9 mouse cellular contexts compared by ENCODE assay signal in genomic region chr3:144556625-144557324, GRCm38 (mm10). TPM values are rescaled to one million over a fixed set of nuclear protein-coding genes. Genes with fewer than 3 reads are reported as not detected.
A peak's percentile ranks its signal among the peaks of the same experiment; 100 is the strongest.
DNase-seq lines count a peak whose midpoint lies in the region; ATAC-seq and TF ChIP-seq lines count a peak whose summit lies in the region.
"Had no signal": no experiment of that assay in that cellular context is flagged by ENCODE, and none has a peak within 500 bp of the region (broad histone marks: within the 10 kb centered on the region; RNA-seq: fewer than 3 reads in every experiment).

No protein-coding gene starts in this region.

- H3K4me3 ChIP-seq in lung, embryonic 16.5 days (ENCODE audit: low read length) = no peak overlapping the region; the same call in 1 of the 2 replicates
- no peak overlapping the region for H3K4me3 ChIP-seq in hindbrain, embryonic 11.5 days (ENCODE audit: low read depth, low read length)
- H3K4me3 ChIP-seq in limb, embryonic 10.5 days = peak overlapping the region; percentile 9; the same call in 1 of the 2 replicates
- H3K4me3 ChIP-seq in stomach, postnatal 0 days (ENCODE audit: low read depth, low read length) = no peak overlapping the region
- H3K4me3 ChIP-seq: megakaryocyte, embryonic 14.5 days had no signal

- no peak overlapping the region for H3K4me2 ChIP-seq in lung, embryonic 16.5 days (ENCODE audit: low read depth, low read length)
- H3K4me2 ChIP-seq in hindbrain, embryonic 11.5 days (replicated peaks; ENCODE audit: low read depth, low read length) = peak overlapping the region; percentile 9; the same call in 1 of the 2 replicates
- peak overlapping the region; percentile 12; the same call in 1 of the 2 replicates for H3K4me2 ChIP-seq in stomach, postnatal 0 days (replicated peaks; ENCODE audit: low read depth)

- TF ChIP-seq EP300 in stomach, postnatal 0 days (optimal IDR thresholded peaks at IDR 0.05) = no peak

- H3K27me3 ChIP-seq in lung, embryonic 16.5 days (ENCODE audit: control insufficient read depth, insufficient read depth, low read depth, low read length) = no peaks in the 10 kb centered on the region
- H3K27me3 ChIP-seq in hindbrain, embryonic 11.5 days (ENCODE audit: control insufficient read depth, insufficient read depth, low read length) = no peaks in the 10 kb centered on the region
- H3K27me3 ChIP-seq in limb, embryonic 10.5 days (ENCODE audit: low read depth, poor library complexity, severe bottlenecking) = no peaks in the 10 kb centered on the region
- H3K27me3 ChIP-seq in stomach, postnatal 0 days (ENCODE audit: control insufficient read depth, insufficient read depth, low read length) = no peaks in the 10 kb centered on the region
- H3K27me3 ChIP-seq: megakaryocyte, embryonic 14.5 days had no signal

- ATAC-seq in lung, embryonic 16.5 days (ENCODE audit: low read depth) = 0 out of 2 replicates have a peak, but pooled peaks have one; percentile 27
- 0 out of 2 replicates have a peak, but pooled peaks have one; percentile 50 for ATAC-seq in hindbrain, embryonic 11.5 days (ENCODE audit: low FRiP score)
- ATAC-seq in stomach, postnatal 0 days (ENCODE audit: low FRiP score, low TSS enrichment) = no peak
- no peak for ATAC-seq in granulocyte monocyte progenitor cell, adult 5-6 weeks (replicated peaks; ENCODE audit: poor library complexity, severe bottlenecking)

- no peak overlapping the region for H3K27ac ChIP-seq in lung, embryonic 16.5 days (ENCODE audit: low read length)
- H3K27ac ChIP-seq in hindbrain, embryonic 11.5 days (ENCODE audit: low read depth, low read length) = no peak overlapping the region
- 0 out of 2 replicates have a peak overlapping the region, but pooled peaks have one; percentile 27 for H3K27ac ChIP-seq in limb, embryonic 10.5 days
- H3K27ac ChIP-seq in stomach, postnatal 0 days (replicated peaks) = no peak overlapping the region

- H3K4me1 ChIP-seq in lung, embryonic 16.5 days (replicated peaks; ENCODE audit: control insufficient read depth, insufficient read depth, low read length) = peaks cover 19% of the 10 kb centered on the region
- H3K4me1 ChIP-seq in hindbrain, embryonic 11.5 days (replicated peaks; ENCODE audit: control insufficient read depth, insufficient read depth, low read length) = peaks cover 7% of the 10 kb centered on the region; the same call in 1 of the 2 replicates
- peaks cover 21% of the 10 kb centered on the region for H3K4me1 ChIP-seq in limb, embryonic 10.5 days
- peaks cover 4% of the 10 kb centered on the region for H3K4me1 ChIP-seq in stomach, postnatal 0 days (replicated peaks; ENCODE audit: control insufficient read depth, insufficient read depth)

- peak overlapping the region; percentile 31; the same call in 1 of the 2 replicates for H3K9ac ChIP-seq in lung, embryonic 16.5 days (ENCODE audit: low read length)
- peak overlapping the region; percentile 42; the same call in 1 of the 2 replicates for H3K9ac ChIP-seq in hindbrain, embryonic 11.5 days (ENCODE audit: low read depth, low read length)
- H3K9ac ChIP-seq in stomach, postnatal 0 days (ENCODE audit: low read length) = no peak overlapping the region

- TF ChIP-seq CTCF in stomach, postnatal 0 days (IDR thresholded peaks at IDR 0.05; ENCODE audit: low read depth) = no peak

- no peaks in the 10 kb centered on the region for H3K9me3 ChIP-seq in lung, embryonic 16.5 days (ENCODE audit: control insufficient read depth, low read length)
- no peaks in the 10 kb centered on the region for H3K9me3 ChIP-seq in hindbrain, embryonic 11.5 days (ENCODE audit: control insufficient read depth, low read length)
- no peaks in the 10 kb centered on the region for H3K9me3 ChIP-seq in limb, embryonic 10.5 days (replicated peaks)
- H3K9me3 ChIP-seq in stomach, postnatal 0 days (ENCODE audit: control insufficient read depth, low read length) = no peaks in the 10 kb centered on the region
- H3K9me3 ChIP-seq: megakaryocyte, embryonic 14.5 days had no signal

- DNase-seq in lung, postnatal 4 days = no peak
- DNase-seq in hindbrain, embryonic 11.5 days (ENCODE audit: low spot score) = peak; percentile 47
- peak; percentile 41 for DNase-seq in limb, embryonic 10.5 days (ENCODE audit: low spot score)
- DNase-seq in stomach, postnatal 0 days (ENCODE audit: low spot score) = no peak
- DNase-seq in right cerebral cortex, postnatal 4 days = no peak
- no peak for DNase-seq in urinary bladder, postnatal 4 days (ENCODE audit: low spot score in 2 of 2)

- 24% methylated on average over 16 of the region's 16 CpGs for WGBS in lung, embryonic 16.5 days
- 2% methylated on average over 16 of the region's 16 CpGs for WGBS in hindbrain, embryonic 11.5 days
- WGBS in limb, embryonic 10.5 days = 3% methylated on average over 16 of the region's 16 CpGs
- WGBS in stomach, postnatal 0 days = 32% methylated on average over 16 of the region's 16 CpGs

- no peaks in the 10 kb centered on the region for H3K36me3 ChIP-seq in lung, embryonic 16.5 days (ENCODE audit: control insufficient read depth, insufficient read depth, low read length)
- H3K36me3 ChIP-seq in hindbrain, embryonic 11.5 days (ENCODE audit: control insufficient read depth, insufficient read depth, low read length) = no peaks in the 10 kb centered on the region
- 0 out of 2 replicates have a peak, but pooled peaks cover 4% of the 10 kb centered on the region for H3K36me3 ChIP-seq in limb, embryonic 10.5 days
- no peaks in the 10 kb centered on the region for H3K36me3 ChIP-seq in stomach, postnatal 0 days (ENCODE audit: control insufficient read depth, insufficient read depth, low read length)

RNA-seq across cellular contexts. Expression of gene Hs2st1, which starts 13.2 kb away (rescaled TPM):
- polyA plus RNA-seq in lung, embryonic 16.5 days (2015; fragmentation: Nextera tagmentation; extraction: Ambion mirVana) = 10.9 and 14.5 TPM in 2 replicates
- 16.3 and 17.1 TPM in 2 replicates for polyA plus RNA-seq in hindbrain, embryonic 11.5 days (2014; fragmentation: Nextera tagmentation; extraction: Ambion mirVana)
- polyA plus RNA-seq in limb, embryonic 10.5 days (2016; fragmentation: Nextera tagmentation; extraction: Ambion mirVana) = 11.4 and 13.0 TPM in 2 replicates
- 5.1 and 5.8 TPM in 2 replicates for polyA plus RNA-seq in stomach, postnatal 0 days (2015; fragmentation: Nextera tagmentation; extraction: Ambion mirVana)
- total RNA-seq in granulocyte monocyte progenitor cell, adult 5-6 weeks (2014; fragmentation: Nextera tagmentation) = 11.1 and 13.0 TPM in 2 replicates
- total RNA-seq in granulocyte monocyte progenitor cell, adult 5-6 weeks (2017) = 12.3 and 13.7 TPM in 2 replicates

RNA-seq across cellular contexts. Expression of gene Selenof, which starts 13.3 kb away (rescaled TPM):
- polyA plus RNA-seq in lung, embryonic 16.5 days (2015; fragmentation: Nextera tagmentation; extraction: Ambion mirVana) = 756 and 782 TPM in 2 replicates
- polyA plus RNA-seq in hindbrain, embryonic 11.5 days (2014; fragmentation: Nextera tagmentation; extraction: Ambion mirVana) = 402 and 453 TPM in 2 replicates
- polyA plus RNA-seq in limb, embryonic 10.5 days (2016; fragmentation: Nextera tagmentation; extraction: Ambion mirVana) = 461 and 480 TPM in 2 replicates
- polyA plus RNA-seq in stomach, postnatal 0 days (2015; fragmentation: Nextera tagmentation; extraction: Ambion mirVana) = 546 and 560 TPM in 2 replicates
- 330 and 358 TPM in 2 replicates for total RNA-seq in granulocyte monocyte progenitor cell, adult 5-6 weeks (2014; fragmentation: Nextera tagmentation)
- 781 and 898 TPM in 2 replicates for total RNA-seq in granulocyte monocyte progenitor cell, adult 5-6 weeks (2017)

Comparison
In these comparisons a context has a peak if more than half of its experiments do, and no peak if none do; other contexts are left out.
1. ATAC-seq: peak in lung, embryonic 16.5 days (single experiment) and hindbrain, embryonic 11.5 days (single experiment); none in stomach, postnatal 0 days (single experiment) and granulocyte monocyte progenitor cell, adult 5-6 weeks (single experiment).
2. DNase-seq: peak in hindbrain, embryonic 11.5 days (single experiment) and limb, embryonic 10.5 days (single experiment); none in lung, postnatal 4 days (0 of 2), stomach, postnatal 0 days (single experiment), right cerebral cortex, postnatal 4 days (single experiment) and urinary bladder, postnatal 4 days (0 of 2).